Mouse (Mus musculus): ENCODE measurements around the gene Gcfc2.

DNA sequence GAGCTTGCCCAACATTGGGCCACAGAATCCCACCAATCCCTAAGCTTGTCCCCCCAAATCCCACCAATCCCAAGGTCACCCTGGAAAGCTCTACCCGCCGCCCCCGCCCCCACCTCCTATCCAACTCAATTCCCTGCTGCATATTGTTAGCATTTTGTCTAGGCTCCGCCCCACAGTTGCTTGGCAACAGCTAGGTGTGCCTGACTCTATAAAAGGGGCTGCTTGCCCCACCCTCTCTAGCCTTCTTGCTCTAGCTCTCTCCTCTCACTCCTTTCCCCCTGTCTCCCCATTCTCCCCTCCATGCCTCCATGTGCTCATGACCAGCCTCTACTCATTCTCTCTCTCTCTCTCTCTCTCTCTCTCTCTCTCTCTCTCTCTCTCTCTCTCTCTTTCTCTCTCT is 11.8 kb upstream of the Gcfc2 start:
- TF ChIP-seq GATA1 (IDR thresholded peaks at IDR 0.05; ENCODE audit: borderline replicate concordance, low read length) (no peak), FLI1 (IDR thresholded peaks at IDR 0.05; ENCODE audit: low read length) (no peak)

Measured in megakaryocyte, embryonic 14.5 days (primary cell).